Comparison of ENCODE assay signal across 20 mouse cellular contexts in genomic region chr9:72868774-72869173, GRCm38 (mm10). TPM values are rescaled to one million over a fixed set of nuclear protein-coding genes. Genes with fewer than 3 reads are reported as not detected.
DNase-seq lines count a peak whose midpoint lies in the region; ATAC-seq and TF ChIP-seq lines count a peak whose summit lies in the region.
"Had no signal": no experiment of that assay in that cellular context is flagged by ENCODE, and none has a peak within 500 bp of the region (broad histone marks: within the 10 kb centered on the region; RNA-seq: fewer than 3 reads in every experiment).

No protein-coding gene starts in this region.

- no peaks in the 10 kb centered on the region for H3K36me3 ChIP-seq in heart, embryonic 16.5 days (ENCODE audit: control insufficient read depth, insufficient read depth)
- H3K36me3 ChIP-seq in heart, adult 2 months (ENCODE audit: control insufficient read depth, insufficient read depth, low read length), result no peaks in the 10 kb centered on the region
- no peaks in the 10 kb centered on the region for H3K36me3 ChIP-seq in embryonic facial prominence, embryonic 14.5 days (ENCODE audit: control insufficient read depth, insufficient read depth, low read length)
- H3K36me3 ChIP-seq: lung, embryonic 15.5 days had no signal

- no peak for TF ChIP-seq CTCF in heart, adult 2 months (IDR thresholded peaks at IDR 0.05)

- H3K4me1 ChIP-seq in heart, embryonic 16.5 days (ENCODE audit: control insufficient read depth, insufficient read depth, low read length), result peaks cover 17% of the 10 kb centered on the region
- peaks cover 5% of the 10 kb centered on the region; the same call in 1 of the 2 replicates for H3K4me1 ChIP-seq in heart, adult 2 months (ENCODE audit: control insufficient read depth, insufficient read depth, low read length)
- peaks cover 19% of the 10 kb centered on the region for H3K4me1 ChIP-seq in embryonic facial prominence, embryonic 14.5 days (ENCODE audit: control insufficient read depth, insufficient read depth, low read length)

- H3K27ac ChIP-seq in heart, embryonic 16.5 days (ENCODE audit: low read length), result 0 out of 2 replicates have a peak overlapping the region, but pooled peaks have one; percentile 8
- H3K27ac ChIP-seq in heart, adult 2 months, result no peak overlapping the region
- peak overlapping the region; percentile 35; the same call in 1 of the 2 replicates for H3K27ac ChIP-seq in embryonic facial prominence, embryonic 14.5 days (replicated peaks; ENCODE audit: low read depth, low read length)
- H3K27ac ChIP-seq: forebrain, embryonic 13.5 days; liver, embryonic 14.5 days; lung, embryonic 15.5 days had no signal

- H3K9me3 ChIP-seq in heart, embryonic 16.5 days (replicated peaks; ENCODE audit: control insufficient read depth, low read length), result no peaks in the 10 kb centered on the region
- no peaks in the 10 kb centered on the region for H3K9me3 ChIP-seq in embryonic facial prominence, embryonic 14.5 days (ENCODE audit: control insufficient read depth, low read length)
- H3K9me3 ChIP-seq: forebrain, embryonic 13.5 days; lung, embryonic 15.5 days had no signal

- no peaks in the 10 kb centered on the region for H3K79me2 ChIP-seq in heart, adult 2 months (replicated peaks; ENCODE audit: control insufficient read depth, insufficient read depth, low read length)

- ATAC-seq in frontal cortex, adult (ENCODE audit: low TSS enrichment), result peak; percentile 47; the same call in 1 of the 2 replicates
- ATAC-seq in heart, embryonic 16.5 days (replicated peaks; ENCODE audit: extremely low read depth, insufficient read depth, low FRiP score), result peak; percentile 47; the same call in 1 of the 2 replicates
- peak; percentile 61; the same call in 1 of the 2 replicates for ATAC-seq in embryonic facial prominence, embryonic 14.5 days (ENCODE audit: low read depth)
- ATAC-seq: forebrain, embryonic 13.5 days had no signal

- H3K4me3 ChIP-seq in heart, embryonic 16.5 days (ENCODE audit: low read length), result no peak overlapping the region
- H3K4me3 ChIP-seq in heart, adult 2 months, result no peak overlapping the region
- H3K4me3 ChIP-seq in embryonic facial prominence, embryonic 14.5 days (ENCODE audit: low read depth, low read length), result no peak overlapping the region
- H3K4me3 ChIP-seq: forebrain, embryonic 13.5 days; lung, embryonic 15.5 days had no signal

- TF ChIP-seq EP300 in heart, adult 2 months (IDR thresholded peaks at IDR 0.05; ENCODE audit: insufficient read depth, low read depth, low read length), result no peak

- no peak overlapping the region for H3K4me2 ChIP-seq in heart, embryonic 16.5 days (ENCODE audit: low read depth, low read length)
- H3K4me2 ChIP-seq in embryonic facial prominence, embryonic 14.5 days (ENCODE audit: low read depth, low read length), result no peak overlapping the region
- H3K4me2 ChIP-seq: forebrain, embryonic 13.5 days; lung, embryonic 15.5 days; midbrain, embryonic 11.5 days had no signal

- intact Hi-C loops in heart, adult 2 months (cut with DNase I), result no loop called here

- no peak overlapping the region for H3K9ac ChIP-seq in heart, embryonic 16.5 days (ENCODE audit: low read length)
- H3K9ac ChIP-seq in heart, adult 2 months (ENCODE audit: low read depth, low read length), result no peak overlapping the region
- H3K9ac ChIP-seq in embryonic facial prominence, embryonic 14.5 days (ENCODE audit: low read depth, low read length), result no peak overlapping the region
- H3K9ac ChIP-seq: forebrain, embryonic 13.5 days; liver, embryonic 14.5 days; lung, embryonic 15.5 days had no signal

- TF ChIP-seq POLR2A in heart, adult 2 months (IDR thresholded peaks at IDR 0.05; ENCODE audit: insufficient read depth, low read depth, low read length), result no peak

- WGBS in heart, embryonic 16.5 days, result 40% methylated on average over 2 of the region's 2 CpGs
- 57% methylated on average over 2 of the region's 2 CpGs for WGBS in heart, adult 2 months
- WGBS in embryonic facial prominence, embryonic 14.5 days, result 56% methylated on average over 2 of the region's 2 CpGs

- no peak for DNase-seq in frontal cortex, postnatal 25 days (ENCODE audit: low spot score in 2 of 2)
- no peak for DNase-seq in heart, adult 2 months
- DNase-seq in NIH3T3 (ENCODE audit: low read depth), result peak; percentile 66
- DNase-seq in embryonic facial prominence, embryonic 14.5 days (ENCODE audit: low spot score), result peak; percentile 67
- no peak for DNase-seq in urinary bladder, postnatal 36 days (ENCODE audit: low spot score in 2 of 2)
- DNase-seq in Muller cell, postnatal 12 days (ENCODE audit: inconsistent ontology term), result no peak
- DNase-seq: cerebellum, adult 8-10 months; gastrocnemius, postnatal 14 days; kidney, adult 11 months; left cerebral cortex, postnatal 4 days; right cerebral cortex, postnatal 4 days had no signal

- H3K27me3 ChIP-seq in heart, embryonic 16.5 days (ENCODE audit: control insufficient read depth, insufficient read depth, low read length), result no peaks in the 10 kb centered on the region
- no peaks in the 10 kb centered on the region for H3K27me3 ChIP-seq in heart, adult 2 months (ENCODE audit: control insufficient read depth, insufficient read depth, low read length)
- H3K27me3 ChIP-seq in embryonic facial prominence, embryonic 14.5 days (replicated peaks; ENCODE audit: control insufficient read depth, insufficient read depth, low read length), result no peaks in the 10 kb centered on the region
- H3K27me3 ChIP-seq: CH12.LX; forebrain, embryonic 13.5 days; lung, embryonic 15.5 days had no signal

RNA-seq across cellular contexts. Expression of gene Pygo1, which starts 56.7 kb away (rescaled TPM):
- 1.9 TPM in 2 replicates for polyA plus RNA-seq in heart, embryonic 16.5 days (2015; fragmentation: Nextera tagmentation; extraction: Ambion mirVana)
- total RNA-seq in heart, adult 2 months (2021), result 10 to 100 TPM; 13.6 to 16.0 TPM
- polyA plus RNA-seq in heart, adult 2 months (2012; rRNA removed), result 3.3 and 7.3 TPM in 2 replicates
- polyA plus RNA-seq in embryonic facial prominence, embryonic 14.5 days (2014; fragmentation: Nextera tagmentation; extraction: Ambion mirVana), result 7.1 and 7.9 TPM in 2 replicates
- total RNA-seq: CH12.LX; hematopoietic stem cell, adult 5-6 weeks; MEL had no signal

Comparison
In these comparisons a context has a peak if more than half of its experiments do, and no peak if none do; other contexts are left out.
1. DNase-seq: peak in NIH3T3 (single experiment) and embryonic facial prominence, embryonic 14.5 days (single experiment); none in frontal cortex, postnatal 25 days (0 of 2), heart, adult 2 months (0 of 2), urinary bladder, postnatal 36 days (0 of 2) and Muller cell, postnatal 12 days (single experiment).
2. Peak in every context shown above with its lines, with median percentiles within 50 percentile points of each other: ATAC-seq.